Mouse (Mus musculus): Measurements from ENCODE around the gene Macc1. TPM values are rescaled to one million over a fixed set of nuclear protein-coding genes. Genes with fewer than 3 reads are reported as not detected.

Macc1 gene
- polyA plus RNA-seq, 2 experiments, result 0.01 TPM; not detected in 1

DNA sequence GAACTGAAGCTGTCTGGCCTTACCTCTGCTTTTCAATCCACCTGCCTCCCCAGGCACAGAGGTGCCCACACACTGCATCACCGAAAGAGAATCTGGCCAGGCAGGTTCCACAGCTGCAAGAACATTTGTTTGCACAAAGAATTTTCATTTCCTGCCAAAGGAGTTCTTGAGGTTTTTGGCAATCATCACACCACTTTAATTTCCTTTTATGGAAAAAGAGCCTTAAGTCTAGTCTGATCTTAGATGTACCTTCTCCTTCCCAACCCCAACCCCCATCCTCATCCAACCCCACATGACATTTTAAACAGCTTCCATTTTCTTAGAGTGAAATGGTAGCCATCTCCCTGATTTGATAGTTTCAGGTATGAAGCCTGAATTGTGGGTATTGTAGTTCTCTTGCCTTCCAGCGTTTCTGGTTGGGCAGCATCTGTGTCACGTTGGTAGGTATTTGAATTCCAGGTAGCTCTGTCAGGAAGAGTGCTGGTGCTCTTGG lies 76.2 kb downstream of the Macc1 start:
- no peaks in the 10 kb centered on the region for H3K36me3 ChIP-seq (replicated peaks; ENCODE audit: control insufficient read depth, insufficient read depth, low read depth)
- DNase-seq (ENCODE audit: low read depth in 3 of 3, low spot score in 3 of 3) (no peak), ATAC-seq (ENCODE audit: insufficient read depth) (no peak)
- H3K4me2 ChIP-seq (ENCODE audit: low read depth), result no peak overlapping the region
- 21% methylated on average over 3 of the region's 3 CpGs for WGBS (ENCODE audit: insufficient replicate concordance)
- no peak overlapping the region for H3K9ac ChIP-seq (replicated peaks)
- TF ChIP-seq CTCF (IDR thresholded peaks at IDR 0.05; ENCODE audit: low read depth), result no peak
- no peak for TF ChIP-seq EP300 (IDR thresholded peaks at IDR 0.05; ENCODE audit: low read depth)
- no peak overlapping the region for H3K27ac ChIP-seq
- no peaks in the 10 kb centered on the region for H3K9me3 ChIP-seq (ENCODE audit: control insufficient read depth, low read length)
- H3K4me1 ChIP-seq (replicated peaks; ENCODE audit: control insufficient read depth in 2 of 2, insufficient read depth in 2 of 2, low read length in 1 of 2), result no peaks in the 10 kb centered on the region
- no peaks in the 10 kb centered on the region for H3K27me3 ChIP-seq (ENCODE audit: control insufficient read depth, insufficient read depth, low read length)
- H3K4me3 ChIP-seq (ENCODE audit: insufficient read depth in 1 of 2, low read depth in 2 of 2, low read length in 2 of 2), result no peak overlapping the region

DNA sequence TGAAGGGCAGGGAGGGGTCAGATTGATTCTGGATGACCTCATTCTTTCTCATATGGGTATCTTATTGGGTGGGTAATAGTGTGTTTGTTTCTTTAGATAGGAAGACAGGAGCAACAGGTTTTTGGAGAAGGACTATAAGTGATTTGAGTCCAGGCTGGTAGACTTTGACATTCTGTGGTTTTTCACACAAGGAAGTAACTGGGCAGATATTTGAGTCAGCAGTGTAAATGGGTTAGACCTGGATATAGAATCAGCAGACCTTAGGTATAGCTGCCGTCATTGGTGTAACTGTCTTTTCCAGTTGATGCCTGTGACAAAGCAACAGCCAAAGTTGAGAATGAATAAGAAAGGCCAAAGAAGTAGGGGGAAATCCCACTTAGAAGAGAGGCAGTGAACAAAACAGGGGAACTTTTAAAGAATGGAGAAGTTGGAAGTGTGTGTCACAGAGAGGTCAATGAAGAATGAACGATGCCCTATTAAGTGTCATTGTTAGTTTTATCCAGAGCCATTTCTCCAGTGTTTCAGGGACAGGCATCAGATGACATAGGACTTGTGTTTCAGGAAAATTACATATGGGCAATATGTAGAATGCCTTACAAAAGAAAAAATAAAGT lies 84.1 kb downstream of the Macc1 start:
- H3K9me3 ChIP-seq (ENCODE audit: control insufficient read depth, low read length), result no peaks in the 10 kb centered on the region
- no peak overlapping the region for H3K27ac ChIP-seq
- H3K36me3 ChIP-seq (replicated peaks; ENCODE audit: control insufficient read depth, insufficient read depth, low read depth), result no peaks in the 10 kb centered on the region
- no peak overlapping the region for H3K4me2 ChIP-seq (ENCODE audit: low read depth)
- 60% methylated on average over 2 of the region's 2 CpGs for WGBS (ENCODE audit: insufficient replicate concordance)
- H3K9ac ChIP-seq (replicated peaks), result no peak overlapping the region
- no peaks in the 10 kb centered on the region for H3K4me1 ChIP-seq (replicated peaks; ENCODE audit: control insufficient read depth in 2 of 2, insufficient read depth in 2 of 2, low read length in 1 of 2)
- no peak overlapping the region for H3K4me3 ChIP-seq (ENCODE audit: insufficient read depth in 1 of 2, low read depth in 2 of 2, low read length in 2 of 2)
- TF ChIP-seq CTCF (IDR thresholded peaks at IDR 0.05; ENCODE audit: low read depth) (no peak), EP300 (IDR thresholded peaks at IDR 0.05; ENCODE audit: low read depth) (no peak)
- ATAC-seq (ENCODE audit: insufficient read depth), result no peak
- no peaks in the 10 kb centered on the region for H3K27me3 ChIP-seq (ENCODE audit: control insufficient read depth, insufficient read depth, low read length)
- no peak for DNase-seq (ENCODE audit: low read depth in 3 of 3, low spot score in 3 of 3)

DNA sequence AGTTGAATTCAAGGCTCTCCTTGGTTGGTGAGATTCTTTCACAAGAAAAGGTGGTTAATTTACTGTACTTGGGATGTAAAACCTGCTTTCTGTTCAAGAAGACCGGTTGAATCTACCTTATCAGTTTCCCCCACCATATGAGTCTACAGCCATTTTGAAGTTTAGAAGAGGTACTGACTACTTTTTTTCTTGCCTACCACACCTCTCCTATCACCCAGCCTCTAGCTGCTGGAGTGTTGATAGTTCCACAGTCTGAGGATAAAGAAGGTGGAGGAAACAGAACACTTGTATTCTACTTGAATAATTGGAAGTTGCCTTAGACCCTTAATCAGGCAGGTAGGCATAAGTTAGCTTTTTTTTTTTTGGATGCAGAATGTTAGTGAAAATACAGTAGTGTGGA lies 88.2 kb downstream of the Macc1 start:
- Histone ChIP-seq H3K27me3 (ENCODE audit: control insufficient read depth, insufficient read depth, low read length) (no peaks in the 10 kb centered on the region), H3K4me1 (replicated peaks; ENCODE audit: control insufficient read depth in 2 of 2, insufficient read depth in 2 of 2, low read length in 1 of 2) (no peaks in the 10 kb centered on the region), H3K4me3 (ENCODE audit: insufficient read depth in 1 of 2, low read depth in 2 of 2, low read length in 2 of 2) (no peak overlapping the region), H3K36me3 (replicated peaks; ENCODE audit: control insufficient read depth, insufficient read depth, low read depth) (no peaks in the 10 kb centered on the region), H3K9me3 (ENCODE audit: control insufficient read depth, low read length) (no peaks in the 10 kb centered on the region), H3K4me2 (ENCODE audit: low read depth) (no peak overlapping the region), H3K9ac (replicated peaks) (no peak overlapping the region), H3K27ac (no peak overlapping the region)
- DNase-seq (ENCODE audit: low read depth in 3 of 3, low spot score in 3 of 3) (no peak), ATAC-seq (ENCODE audit: insufficient read depth) (peak; percentile 61)
- WGBS (ENCODE audit: insufficient replicate concordance), result 51% methylated on average over 1 of the region's 1 CpGs
- no peak for TF ChIP-seq CTCF (IDR thresholded peaks at IDR 0.05; ENCODE audit: low read depth)

DNA sequence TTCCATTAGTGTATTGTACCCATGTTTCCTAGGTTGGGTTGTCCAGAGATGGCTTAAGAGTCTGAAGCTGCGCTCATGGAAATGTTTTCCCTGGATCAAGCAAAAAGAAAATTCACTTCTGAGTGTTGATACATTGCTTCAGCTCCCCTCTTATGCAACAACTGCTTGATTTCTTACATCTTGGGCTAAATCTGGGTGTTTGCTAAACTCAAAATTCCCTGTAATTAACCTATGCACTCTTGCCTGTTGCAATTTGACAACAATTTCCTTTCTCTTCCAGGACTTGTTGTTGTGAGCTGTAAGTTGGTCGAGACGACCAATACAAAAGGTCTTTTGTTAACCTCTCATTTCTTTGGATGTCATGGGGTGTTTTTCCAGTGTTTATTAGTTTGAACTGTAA lies 88.7 kb downstream of the Macc1 start:
- WGBS (ENCODE audit: insufficient replicate concordance), result 52% methylated on average over 3 of the region's 3 CpGs
- no peak overlapping the region for H3K4me3 ChIP-seq (ENCODE audit: insufficient read depth in 1 of 2, low read depth in 2 of 2, low read length in 2 of 2)
- H3K4me1 ChIP-seq (replicated peaks; ENCODE audit: control insufficient read depth in 2 of 2, insufficient read depth in 2 of 2, low read length in 1 of 2), result no peaks in the 10 kb centered on the region
- H3K9ac ChIP-seq (replicated peaks), result no peak overlapping the region
- TF ChIP-seq CTCF (IDR thresholded peaks at IDR 0.05; ENCODE audit: low read depth), result no peak
- no peak for TF ChIP-seq EP300 (IDR thresholded peaks at IDR 0.05; ENCODE audit: low read depth)
- no peaks in the 10 kb centered on the region for H3K9me3 ChIP-seq (ENCODE audit: control insufficient read depth, low read length)
- ATAC-seq (ENCODE audit: insufficient read depth) (no peak), DNase-seq (ENCODE audit: low read depth in 3 of 3, low spot score in 3 of 3) (no peak)
- H3K27me3 ChIP-seq (ENCODE audit: control insufficient read depth, insufficient read depth, low read length), result no peaks in the 10 kb centered on the region
- H3K27ac ChIP-seq, result no peak overlapping the region
- no peaks in the 10 kb centered on the region for H3K36me3 ChIP-seq (replicated peaks; ENCODE audit: control insufficient read depth, insufficient read depth, low read depth)
- H3K4me2 ChIP-seq (ENCODE audit: low read depth), result no peak overlapping the region

DNA sequence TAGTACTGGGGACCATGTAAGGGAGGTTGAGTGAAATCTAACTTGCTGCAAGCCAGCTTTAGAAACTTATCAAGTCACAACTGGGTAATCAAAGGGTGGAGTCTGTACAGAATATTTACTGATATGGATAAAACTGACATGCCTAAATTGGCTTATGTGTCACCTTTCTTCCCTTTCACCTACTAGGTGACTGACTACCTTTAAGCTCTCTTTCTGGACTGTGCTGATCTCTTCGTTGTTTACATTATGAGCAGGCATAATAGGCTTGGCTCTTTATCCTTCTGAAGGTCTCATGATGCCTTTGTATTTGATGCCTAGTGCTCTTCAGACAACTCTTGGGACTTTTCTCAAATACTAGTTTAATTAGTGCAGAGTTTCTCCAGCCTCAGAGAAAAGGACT lies 90.7 kb downstream of the Macc1 start:
- WGBS (ENCODE audit: insufficient replicate concordance), result 48% methylated on average over 1 of the region's 1 CpGs
- TF ChIP-seq CTCF (IDR thresholded peaks at IDR 0.05; ENCODE audit: low read depth) (no peak), EP300 (IDR thresholded peaks at IDR 0.05; ENCODE audit: low read depth) (no peak)
- H3K9ac ChIP-seq (replicated peaks), result no peak overlapping the region
- no peak overlapping the region for H3K27ac ChIP-seq
- H3K4me2 ChIP-seq (ENCODE audit: low read depth), result no peak overlapping the region
- H3K4me1 ChIP-seq (replicated peaks; ENCODE audit: control insufficient read depth in 2 of 2, insufficient read depth in 2 of 2, low read length in 1 of 2), result no peaks in the 10 kb centered on the region
- DNase-seq (ENCODE audit: low read depth in 3 of 3, low spot score in 3 of 3), result no peak
- H3K4me3 ChIP-seq (ENCODE audit: insufficient read depth in 1 of 2, low read depth in 2 of 2, low read length in 2 of 2), result no peak overlapping the region
- ATAC-seq (ENCODE audit: insufficient read depth), result peak; percentile 37; the same call in 1 of the 2 replicates
- H3K9me3 ChIP-seq (ENCODE audit: control insufficient read depth, low read length), result no peaks in the 10 kb centered on the region
- H3K36me3 ChIP-seq (replicated peaks; ENCODE audit: control insufficient read depth, insufficient read depth, low read depth), result no peaks in the 10 kb centered on the region
- H3K27me3 ChIP-seq (ENCODE audit: control insufficient read depth, insufficient read depth, low read length), result no peaks in the 10 kb centered on the region
